Mouse (Mus musculus) layer of hippocampus, adult 11-12 months (tissue): ENCODE measurements around the gene Decr2.
A peak's percentile ranks its signal among the peaks of the same experiment; 100 is the strongest.
"Not testable (repeated sequence)": the region's sequence is repeated elsewhere in the genome, so short reads cannot be mapped to it uniquely, and the experiment has no call there.

Source experiments
- DNase-seq: peaks from one replicate; pipeline ENCODE4 v3.0.0; 2022; ENCODE audit warnings: low spot score

Decr2 gene

GRCm38 (mm10) chr17:26089905-26090632, at the start of gene Decr2:
Decr2 (minus strand) TSS chr17:26090337.
- DNase-seq: peak; percentile 92

DNA sequence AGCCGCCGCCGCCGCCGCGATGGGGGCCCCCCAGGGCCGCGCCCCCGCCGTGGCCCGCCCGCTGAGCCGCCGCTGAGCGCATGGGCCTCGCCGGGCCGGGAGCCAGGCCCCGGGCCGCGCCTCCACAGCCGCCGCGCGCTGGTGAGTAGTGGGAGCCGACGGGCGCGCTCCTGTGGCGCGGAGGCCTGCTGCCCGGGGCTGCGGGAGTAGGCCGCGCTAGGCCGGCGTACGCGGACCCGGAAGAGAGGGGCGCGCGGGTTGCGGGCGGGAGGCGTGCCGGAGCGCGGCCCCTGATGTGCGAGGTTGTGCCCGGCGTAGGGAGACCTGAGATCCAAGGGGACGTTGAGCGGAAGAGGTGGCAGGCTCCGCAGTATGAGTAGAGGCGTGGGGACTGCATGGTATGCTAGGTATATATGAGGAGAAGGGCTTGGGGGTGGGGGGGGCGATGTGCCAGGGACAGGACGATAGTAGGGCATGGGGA, 48.8 kb upstream of the Decr2 start:
- no peak for DNase-seq

DNA sequence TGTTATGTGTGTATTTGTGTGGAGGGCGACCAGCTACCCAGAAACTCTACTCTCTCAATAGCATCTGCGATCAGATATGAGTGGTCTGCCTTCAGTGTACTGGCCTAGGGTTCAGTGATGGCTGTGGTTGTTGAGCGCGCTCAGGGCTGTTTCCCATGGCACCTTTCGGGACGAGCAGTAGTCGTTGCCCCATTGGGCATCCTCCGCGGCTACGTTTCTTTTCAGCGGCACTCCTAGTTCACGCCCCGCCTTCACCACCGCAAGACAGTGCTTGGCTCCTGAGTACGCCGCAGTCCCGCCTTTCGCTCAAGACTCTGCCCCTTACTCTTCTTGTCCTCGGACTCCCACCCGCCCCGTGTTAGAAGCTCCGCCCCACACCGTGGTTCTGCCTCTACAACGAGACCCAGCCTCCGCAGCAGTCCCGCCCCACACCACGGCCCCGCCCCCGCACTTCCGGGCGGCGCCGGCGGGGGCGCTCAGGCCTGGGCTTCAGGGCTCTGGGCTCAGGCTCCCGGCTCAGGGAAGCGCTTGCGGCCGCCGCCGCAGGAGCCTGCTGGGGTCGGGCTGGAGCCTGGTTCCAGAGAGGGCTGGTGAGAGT, 48.2 kb upstream of the Decr2 start, which contains the start of gene Axin1:
Axin1 (plus strand) TSS at position 450 of the 598 bp plus-strand sequence.
- peak; percentile 93 for DNase-seq

- DNase-seq: no peak
Measured at GRCm38 (mm10) chr17:26137751-26138130, 47.6 kb upstream of the Decr2 start.

- no peak for DNase-seq
Measured at GRCm38 (mm10) chr17:26137106-26137750, 47.1 kb upstream of the Decr2 start.

- no peak for DNase-seq
Measured at GRCm38 (mm10) chr17:26131856-26132853, 42.0 kb upstream of the Decr2 start.

DNA sequence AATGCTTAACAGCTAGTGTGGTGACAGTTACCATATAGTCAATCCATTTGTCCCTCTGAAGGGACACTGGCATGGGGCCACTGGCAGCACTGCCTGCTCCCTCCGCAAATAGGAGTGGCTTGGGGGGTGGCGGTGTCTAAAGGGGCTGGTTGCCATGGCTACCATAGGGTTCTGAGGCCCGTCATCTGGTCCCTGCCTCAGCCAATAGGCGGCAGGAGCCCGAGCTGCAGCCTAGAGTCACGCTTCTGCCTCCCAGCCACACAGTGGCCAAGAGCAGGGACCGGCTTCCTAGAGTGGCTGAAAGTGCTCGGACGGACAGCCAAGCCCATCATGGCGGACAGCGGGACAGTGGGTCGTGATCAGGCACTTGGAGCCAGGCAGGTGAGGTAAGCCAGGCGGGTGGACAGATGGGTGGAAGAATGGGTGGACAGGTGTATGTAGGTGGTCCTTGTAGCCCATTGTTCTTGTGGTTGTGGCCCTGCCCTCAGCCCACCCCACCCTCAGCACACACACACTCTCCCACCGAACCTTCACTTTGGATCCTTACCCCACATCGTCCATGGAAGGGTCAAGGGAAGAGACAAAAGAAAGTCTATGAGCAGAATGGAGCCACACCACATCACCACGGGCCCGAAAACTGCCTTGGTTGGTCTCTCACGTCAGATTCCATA, 41.1 kb upstream of the Decr2 start:
- no peak for DNase-seq

GRCm38 (mm10) chr17:26125226-26125625, 35.1 kb upstream of the Decr2 start:
- no peak for DNase-seq

- DNase-seq: no peak
Measured at GRCm38 (mm10) chr17:26124560-26124959, 34.4 kb upstream of the Decr2 start.

DNA sequence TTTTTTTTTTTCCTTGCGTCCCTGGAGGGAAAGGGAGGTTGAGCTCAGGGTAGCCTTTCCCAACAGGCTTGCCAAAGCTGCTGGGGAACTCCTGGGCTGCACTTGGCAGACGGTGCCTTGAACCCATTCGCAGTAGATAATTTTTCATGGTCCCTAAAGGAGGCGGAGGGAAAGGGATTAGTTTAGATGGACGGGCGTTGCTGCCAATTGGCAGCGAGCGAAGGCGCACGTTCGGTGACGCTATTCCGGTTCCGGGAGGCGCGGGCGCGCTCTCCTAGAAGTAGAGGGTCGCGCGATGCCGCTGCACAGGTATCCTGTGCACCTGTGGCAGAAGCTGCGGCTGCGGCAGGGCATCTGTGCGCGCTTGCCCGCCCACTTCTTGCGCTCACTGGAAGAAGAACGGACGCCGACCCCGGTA, 33.1 kb upstream of the Decr2 start, which contains the start of gene Mrpl28:
Mrpl28 (plus strand) TSS at position 234 of the 418 bp plus-strand sequence.
- DNase-seq: peak; percentile 94

DNA sequence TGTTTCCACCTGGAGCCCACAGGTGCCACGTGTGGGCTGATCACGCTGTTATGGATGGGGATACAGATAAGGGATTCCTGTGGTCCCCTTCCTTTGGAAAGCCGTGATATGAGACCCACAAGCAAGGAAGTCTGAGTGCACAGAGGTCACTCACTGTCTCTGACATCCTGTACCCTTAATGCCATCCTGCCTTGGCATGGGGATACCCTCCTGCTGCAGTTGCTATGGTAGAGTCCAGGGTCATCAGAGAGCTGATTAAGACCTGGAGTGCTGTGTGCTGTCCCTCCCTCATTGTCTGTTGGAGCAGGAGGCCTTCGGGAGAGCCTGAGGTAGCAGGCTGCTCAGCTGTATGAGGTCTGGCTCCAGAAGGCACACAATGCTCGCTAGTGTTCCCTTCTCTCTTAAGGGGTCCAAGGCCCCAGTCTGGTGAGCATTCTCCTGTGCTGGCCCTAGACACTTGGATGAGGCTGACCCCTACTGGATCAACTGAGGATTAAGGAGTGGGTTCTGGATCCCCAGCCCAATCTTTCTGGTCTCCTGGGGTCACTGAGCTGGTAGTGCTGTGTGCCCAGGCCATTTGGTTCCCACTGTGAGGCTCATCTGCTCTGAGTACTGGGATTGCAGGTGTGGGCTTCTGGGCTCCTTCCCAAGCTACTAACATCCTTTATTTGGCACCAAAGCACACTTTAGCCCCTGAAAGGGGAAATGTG, 32.4 kb upstream of the Decr2 start:
- no peak for DNase-seq

- DNase-seq: peak; percentile 68
Measured at GRCm38 (mm10) chr17:26119766-26120710, 29.9 kb upstream of the Decr2 start.

GRCm38 (mm10) chr17:26116503-26117258, 26.5 kb upstream of the Decr2 start:
- no peak for DNase-seq

GRCm38 (mm10) chr17:26115956-26116487, 25.9 kb upstream of the Decr2 start:
- no peak for DNase-seq

- DNase-seq: no peak
Measured at GRCm38 (mm10) chr17:26115205-26115898, 25.2 kb upstream of the Decr2 start.

DNA sequence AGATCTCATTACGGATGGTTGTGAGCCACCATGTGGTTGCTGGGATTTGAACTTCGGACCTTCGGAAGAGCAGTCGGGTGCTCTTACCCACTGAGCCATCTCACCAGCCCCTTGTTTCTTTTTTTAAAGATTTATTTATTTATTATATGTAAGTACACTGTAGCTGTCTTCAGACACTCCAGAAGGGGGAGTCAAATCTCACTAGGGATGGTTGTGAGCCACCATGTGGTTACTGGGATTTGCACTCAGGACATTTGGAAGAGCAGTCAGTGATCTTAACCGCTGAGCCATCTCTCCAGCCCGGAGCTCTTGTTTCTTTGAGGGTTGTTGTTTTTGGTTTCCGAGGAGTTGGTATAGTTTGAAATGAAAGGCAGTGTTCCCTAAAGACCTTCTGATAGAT, 24.3 kb upstream of the Decr2 start:
- DNase-seq: not testable (repeated sequence)

- DNase-seq: no peak
Measured at GRCm38 (mm10) chr17:26114061-26114460, 23.9 kb upstream of the Decr2 start.
